Mouse (Mus musculus) spleen, adult 2 months (tissue): ENCODE measurements around the gene Chka. TPM values are rescaled to one million over a fixed set of nuclear protein-coding genes. Genes with fewer than 3 reads are reported as not detected.

ENCODE experiments used
- DNase-seq, 2 experiments: peaks; one replicate each; pipeline versions ENCODE4 v3.0.0 to v3.0.0-alpha.2; 2012 to 2021; ENCODE audit warnings: low spot score in 2 of 2, low read depth in 1 of 2
- H3K27ac ChIP-seq: fragments of 200-500 bp; 2 replicates; pipeline ENCODE4 v1.5.1; 2012; ENCODE audit warnings: low read length, inconsistent platforms; ENCODE audit not compliant: insufficient read depth
- H3K27me3 ChIP-seq: fragments of 200-500 bp; 2 replicates; pipeline ENCODE4 v1.6.1; 2012; ENCODE audit warnings: mild to moderate bottlenecking, moderate library complexity, low read length, inconsistent platforms; ENCODE audit not compliant: control insufficient read depth, insufficient read depth
- H3K36me3 ChIP-seq: fragments of 200-500 bp; 2 replicates; pipeline ENCODE4 v1.6.1; 2012; ENCODE audit warnings: mild to moderate bottlenecking, low read length, inconsistent platforms; ENCODE audit not compliant: control insufficient read depth, insufficient read depth
- H3K4me1 ChIP-seq: fragments of 200-500 bp; 2 replicates; pipeline ENCODE4 v1.6.1; 2011; ENCODE audit warnings: inconsistent platforms; ENCODE audit not compliant: control insufficient read depth, insufficient read depth, insufficient read length
- H3K4me3 ChIP-seq: fragments of 200-500 bp; 2 replicates; pipeline ENCODE4 v1.5.1; 2011; ENCODE audit warnings: mild to moderate bottlenecking, inconsistent platforms; ENCODE audit not compliant: insufficient read depth, insufficient read length; ENCODE audit errors: extremely low read depth
- CTCF ChIP-seq: fragments of 200-500 bp; IDR thresholded peaks from 2 replicates; pipeline ENCODE4 v1.5.1; 2011; ENCODE audit warnings: mild to moderate bottlenecking, inconsistent platforms; ENCODE audit not compliant: insufficient read depth, insufficient read length, insufficient replicate concordance; ENCODE audit errors: extremely low read depth
- POLR2A ChIP-seq: fragments of 200-500 bp; IDR thresholded peaks from 2 replicates; pipeline ENCODE4 v1.6.1; 2011; ENCODE audit warnings: low read depth, low read length, inconsistent platforms
- WGBS: fragments of 180-500 bp; shearing (Covaris S2); methylation state at CpG from one replicate; pipeline ENCODE4 v1.1.7; 2018; 5-methylcytosine and 5-hydroxymethylcytosine counted together
- polyA plus RNA-seq: library from polyadenylated mRNA; depleted of rRNA; stranded (reverse); fragments of >200 nt; gene quantifications from 2 replicates; pipeline ENCODE4 v1.2.3, GENCODE M21; 2012

Gene Chka
- polyA plus RNA-seq, 1 experiment: 21.2 TPM

- no peaks in the 10 kb centered on the region for H3K27me3 ChIP-seq
- no peak overlapping the region for H3K27ac ChIP-seq
- DNase-seq: no peak
- TF ChIP-seq CTCF (no peak), POLR2A (no peak)
- no peaks in the 10 kb centered on the region for H3K36me3 ChIP-seq
- no peaks in the 10 kb centered on the region for H3K4me1 ChIP-seq
- H3K4me3 ChIP-seq: no peak overlapping the region
These were observed 26.5 kb upstream of the Chka start for GRCm38 (mm10) chr19:3825044-3825443.

DNA sequence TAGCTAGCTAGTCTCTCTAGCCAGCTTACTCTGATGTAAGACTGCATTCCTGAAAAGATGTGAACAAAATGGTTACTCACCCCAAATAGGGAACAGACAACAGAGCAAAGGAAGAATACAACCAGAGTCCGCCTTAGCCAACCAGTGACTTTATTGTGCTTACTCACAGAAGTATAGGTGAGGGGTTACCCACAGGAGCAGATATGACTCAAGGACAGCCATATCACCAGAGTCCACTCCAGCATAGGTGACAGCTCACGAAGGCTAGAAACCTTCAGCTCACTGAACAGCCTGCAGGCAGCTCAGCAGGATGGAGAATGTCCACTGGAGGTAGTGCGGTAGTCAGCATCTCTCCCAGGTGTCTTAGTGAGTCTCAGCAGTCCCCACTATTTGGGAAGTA, 21.7 kb upstream of the Chka start:
- DNase-seq: no peak
- no peaks in the 10 kb centered on the region for H3K4me1 ChIP-seq
- WGBS: 94% methylated on average over 3 of the region's 3 CpGs
- H3K4me3 ChIP-seq: no peak overlapping the region
- H3K27me3 ChIP-seq: no peaks in the 10 kb centered on the region
- H3K36me3 ChIP-seq: no peaks in the 10 kb centered on the region
- no peak overlapping the region for H3K27ac ChIP-seq
- TF ChIP-seq POLR2A: no peak
- TF ChIP-seq CTCF: no peak

GRCm38 (mm10) chr19:3831716-3832115, 19.9 kb upstream of the Chka start:
- no peaks in the 10 kb centered on the region for H3K4me1 ChIP-seq
- H3K27ac ChIP-seq: no peak overlapping the region
- H3K27me3 ChIP-seq: no peaks in the 10 kb centered on the region
- H3K36me3 ChIP-seq: no peaks in the 10 kb centered on the region
- 88% methylated on average over 8 of the region's 8 CpGs for WGBS
- no peak for DNase-seq
- no peak overlapping the region for H3K4me3 ChIP-seq
- TF ChIP-seq POLR2A: no peak

GRCm38 (mm10) chr19:3832851-3833353, 18.7 kb upstream of the Chka start:
- 28% methylated on average over 4 of the region's 4 CpGs for WGBS
- Histone ChIP-seq H3K4me1 (no peaks in the 10 kb centered on the region), H3K4me3 (no peak overlapping the region), H3K27ac (no peak overlapping the region), H3K27me3 (no peaks in the 10 kb centered on the region), H3K36me3 (no peaks in the 10 kb centered on the region)
- no peak for DNase-seq
- TF ChIP-seq CTCF (no peak), POLR2A (no peak)

DNA sequence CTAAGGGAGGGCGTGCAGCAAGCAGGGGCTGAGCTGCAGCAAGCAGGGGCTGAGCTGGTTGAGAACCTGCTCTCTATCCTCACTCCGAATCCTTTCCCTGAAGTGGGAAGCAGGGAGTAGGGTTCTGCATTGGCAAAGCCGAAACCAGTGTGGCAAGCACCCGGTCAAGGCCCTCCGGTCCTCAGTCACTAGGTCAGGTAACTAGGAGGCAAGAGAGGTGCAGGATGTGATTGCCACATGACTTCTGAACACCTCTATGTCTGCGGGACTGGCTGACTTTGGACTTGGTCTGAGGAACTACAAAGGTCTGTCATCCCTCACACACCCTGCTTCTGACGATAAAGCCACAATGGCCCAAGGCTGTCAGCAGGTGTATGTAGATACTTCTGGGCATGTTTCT, 17.3 kb upstream of the Chka start:
- H3K4me3 ChIP-seq: no peak overlapping the region
- no peaks in the 10 kb centered on the region for H3K36me3 ChIP-seq
- no peak overlapping the region for H3K27ac ChIP-seq
- H3K4me1 ChIP-seq: no peaks in the 10 kb centered on the region
- TF ChIP-seq CTCF (no peak), POLR2A (no peak)
- 89% methylated on average over 7 of the region's 7 CpGs for WGBS
- no peaks in the 10 kb centered on the region for H3K27me3 ChIP-seq
- no peak for DNase-seq

- Histone ChIP-seq H3K4me1 (no peaks in the 10 kb centered on the region), H3K27me3 (no peaks in the 10 kb centered on the region), H3K36me3 (no peaks in the 10 kb centered on the region), H3K27ac (no peak overlapping the region), H3K4me3 (no peak overlapping the region)
- TF ChIP-seq CTCF: no peak
- no peak for TF ChIP-seq POLR2A
- DNase-seq: no peak
- WGBS: 61% methylated on average over 9 of the region's 9 CpGs
These were observed 14.8 kb upstream of the Chka start for GRCm38 (mm10) chr19:3836791-3837190.

DNA sequence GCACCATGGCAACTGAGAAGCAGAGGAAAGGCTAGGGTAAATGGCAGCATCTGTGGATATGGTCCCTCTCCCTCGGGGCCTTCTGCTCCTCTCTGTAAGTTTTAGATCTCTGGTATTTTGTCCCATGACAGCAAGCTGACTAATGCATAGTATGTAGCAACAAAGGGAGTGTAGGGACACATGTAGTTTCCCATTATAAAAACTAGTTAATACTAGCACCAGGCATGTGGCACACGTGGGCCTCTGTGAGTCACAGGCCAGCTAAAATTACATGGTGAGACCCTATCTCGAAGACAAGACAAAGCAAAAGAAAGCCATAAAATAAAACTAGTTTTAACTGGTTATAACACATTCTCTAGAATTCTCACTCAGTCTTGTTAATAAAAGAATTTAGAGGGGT, 12.6 kb upstream of the Chka start:
- Histone ChIP-seq H3K4me3 (no peak overlapping the region), H3K4me1 (no peaks in the 10 kb centered on the region), H3K27ac (no peak overlapping the region), H3K27me3 (no peaks in the 10 kb centered on the region), H3K36me3 (no peaks in the 10 kb centered on the region)
- no peak for DNase-seq
- WGBS: 85% methylated on average over 3 of the region's 3 CpGs
- TF ChIP-seq POLR2A (no peak), CTCF (no peak)
